Mouse (Mus musculus) stomach, postnatal 0 days (tissue): Measurements from ENCODE around the gene Acsf2. TPM values are rescaled to one million over a fixed set of nuclear protein-coding genes. Genes with fewer than 3 reads are reported as not detected.

Experiments
- ATAC-seq: fragments of 200-750 bp; cut with Nextera tagmentation; 2 replicates; pipeline ENCODE4 v1.8.0; 2017; ENCODE audit not compliant: low FRiP score, low TSS enrichment
- DNase-seq: peaks from one replicate; pipeline ENCODE4 v3.0.0-alpha.2; 2016; ENCODE audit warnings: low spot score
- H3K27ac ChIP-seq: fragments of 300-500 bp; sonication (generic); replicated peaks from 2 replicates; pipeline ENCODE4 v1.5.1; 2014; ENCODE audit warnings: mild to moderate bottlenecking, control low read depth
- H3K27me3 ChIP-seq: fragments of 300-500 bp; sonication (generic); 2 replicates; pipeline ENCODE4 v1.6.1; 2014; ENCODE audit warnings: low read length; ENCODE audit not compliant: control insufficient read depth, insufficient read depth
- H3K36me3 ChIP-seq: fragments of 300-500 bp; sonication (generic); 2 replicates; pipeline ENCODE4 v1.6.1; 2014; ENCODE audit warnings: low read length, mixed read lengths; ENCODE audit not compliant: control insufficient read depth, insufficient read depth
- H3K4me1 ChIP-seq: fragments of 300-500 bp; sonication (generic); replicated peaks from 2 replicates; pipeline ENCODE4 v1.6.1; 2014; ENCODE audit warnings: antibody characterized with exemption; ENCODE audit not compliant: control insufficient read depth, insufficient read depth
- H3K4me2 ChIP-seq: fragments of 300-500 bp; sonication (generic); replicated peaks from 2 replicates; pipeline ENCODE4 v1.6.1; 2014; ENCODE audit warnings: low read depth, mild to moderate bottlenecking, control low read depth, moderate library complexity
- H3K4me3 ChIP-seq: fragments of 300-500 bp; sonication (generic); 2 replicates; pipeline ENCODE4 v1.5.1; 2014; ENCODE audit warnings: low read depth, low read length, control low read depth
- H3K9ac ChIP-seq: fragments of 300-500 bp; sonication (generic); 2 replicates; pipeline ENCODE4 v1.6.1; 2014; ENCODE audit warnings: mild to moderate bottlenecking, low read length, control low read depth, mixed read lengths
- H3K9me3 ChIP-seq: fragments of 300-500 bp; sonication (generic); 2 replicates; pipeline ENCODE4 v1.6.1; 2016; ENCODE audit warnings: low read length; ENCODE audit not compliant: control insufficient read depth
- CTCF ChIP-seq: IDR thresholded peaks from 2 replicates; pipeline ENCODE4 v1.5.1; 2016; ENCODE audit warnings: antibody characterized with exemption, low read depth, mild to moderate bottlenecking, moderate library complexity
- EP300 ChIP-seq: optimal IDR thresholded peaks from 2 replicates; pipeline ENCODE3; 2016; ENCODE audit warnings: antibody characterized with exemption
- WGBS: fragments of 180-500 bp; shearing (Covaris S2); extraction: QIAGEN DNeasy Blood & Tissue Kit; methylation state at CpG from one replicate; pipeline ENCODE4 v1.1.7; 2014; 5-methylcytosine and 5-hydroxymethylcytosine counted together
- polyA plus RNA-seq: library from polyadenylated mRNA; unstranded; fragments of >200 nt; fragmentation: Nextera tagmentation; extraction: Ambion mirVana; gene quantifications from 2 replicates; pipeline ENCODE4 v1.2.1, GENCODE M21; 2015

The Acsf2 gene
- polyA plus RNA-seq, 1 experiment from 2014 or later: 2.5 TPM

- H3K4me1 ChIP-seq: peaks cover 5% of the 10 kb centered on the region
- DNase-seq (peak; percentile 54), ATAC-seq (no peak; the same call in 1 of the 2 replicates)
- no peaks in the 10 kb centered on the region for H3K36me3 ChIP-seq
- peak overlapping the region; percentile 70 for H3K9ac ChIP-seq
- 14% methylated on average over 24 of the region's 24 CpGs for WGBS
- H3K4me3 ChIP-seq: peak overlapping the region; percentile 55
- H3K4me2 ChIP-seq: peak overlapping the region; percentile 87
- no peak for TF ChIP-seq EP300
- TF ChIP-seq CTCF: no peak
- H3K9me3 ChIP-seq: no peaks in the 10 kb centered on the region
- no peaks in the 10 kb centered on the region for H3K27me3 ChIP-seq
- no peak overlapping the region for H3K27ac ChIP-seq
Measured at GRCm38 (mm10) chr11:94548041-94548784, 53.5 kb downstream of the Acsf2 start.

DNA sequence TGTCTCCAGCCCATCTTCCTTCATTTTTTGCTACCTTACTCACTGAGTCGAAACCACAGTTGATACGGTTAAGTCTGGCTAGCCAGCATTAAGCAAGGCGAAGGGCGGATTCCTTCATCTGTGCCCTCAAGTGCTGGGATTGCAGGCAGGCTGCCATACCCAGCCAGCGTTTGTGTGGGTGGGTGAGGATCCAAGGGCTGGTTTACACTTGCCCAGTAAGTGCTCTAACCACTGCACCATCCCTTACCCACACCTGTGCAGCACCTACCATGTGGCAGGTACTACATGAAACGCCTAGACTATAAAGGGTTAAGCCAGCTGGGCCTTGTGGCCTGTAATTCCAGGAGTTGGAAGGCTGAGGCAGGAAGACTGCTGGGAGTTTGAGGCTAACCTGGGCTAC is 54.4 kb downstream of the Acsf2 start:
- H3K4me3 ChIP-seq: no peak overlapping the region
- WGBS: 84% methylated on average over 6 of the region's 6 CpGs
- H3K9ac ChIP-seq: no peak overlapping the region
- H3K4me1 ChIP-seq: peaks cover 5% of the 10 kb centered on the region
- no peaks in the 10 kb centered on the region for H3K36me3 ChIP-seq
- H3K4me2 ChIP-seq: no peak overlapping the region
- DNase-seq (no peak), ATAC-seq (no peak)
- H3K9me3 ChIP-seq: no peaks in the 10 kb centered on the region
- H3K27me3 ChIP-seq: no peaks in the 10 kb centered on the region
- H3K27ac ChIP-seq: no peak overlapping the region
- no peak for TF ChIP-seq CTCF
- no peak for TF ChIP-seq EP300

- Histone ChIP-seq H3K27ac (no peak overlapping the region), H3K9me3 (no peaks in the 10 kb centered on the region), H3K4me3 (no peak overlapping the region), H3K9ac (no peak overlapping the region), H3K36me3 (no peaks in the 10 kb centered on the region), H3K27me3 (no peaks in the 10 kb centered on the region), H3K4me1 (peaks cover 5% of the 10 kb centered on the region), H3K4me2 (no peak overlapping the region)
- 81% methylated on average over 5 of the region's 5 CpGs for WGBS
- TF ChIP-seq EP300: no peak
- TF ChIP-seq CTCF: peak; percentile 4; the same call in 1 of the 2 replicates
- DNase-seq (no peak), ATAC-seq (no peak)
Measured at GRCm38 (mm10) chr11:94546381-94546780, 55.3 kb downstream of the Acsf2 start.

GRCm38 (mm10) chr11:94544422-94544821 is 57.2 kb downstream of the Acsf2 start:
- Histone ChIP-seq H3K9ac (no peak overlapping the region), H3K4me3 (no peak overlapping the region)

GRCm38 (mm10) chr11:94543932-94544331 is 57.7 kb downstream of the Acsf2 start:
- ATAC-seq (peak; percentile 80), DNase-seq (peak; percentile 95)
- TF ChIP-seq CTCF (peak; percentile 98), EP300 (no peak)
- Histone ChIP-seq H3K9ac (no peak overlapping the region), H3K27me3 (no peaks in the 10 kb centered on the region), H3K4me2 (peak overlapping the region; percentile 33), H3K27ac (peak overlapping the region; percentile 20; the same call in 1 of the 2 replicates), H3K36me3 (no peaks in the 10 kb centered on the region), H3K4me3 (no peak overlapping the region), H3K9me3 (no peaks in the 10 kb centered on the region), H3K4me1 (peaks cover 5% of the 10 kb centered on the region; the same call in 1 of the 2 replicates)
- 15% methylated on average over 9 of the region's 9 CpGs for WGBS

More at GRCm38 (mm10) chr11:94544422-94544821, 57.2 kb downstream of the Acsf2 start:
- DNase-seq: no peak
- TF ChIP-seq CTCF: no peak
- no peak for TF ChIP-seq EP300
- H3K4me1 ChIP-seq: peaks cover 5% of the 10 kb centered on the region
- H3K36me3 ChIP-seq: no peaks in the 10 kb centered on the region
- no peak for ATAC-seq
- H3K4me2 ChIP-seq: peak overlapping the region; percentile 27; the same call in 1 of the 2 replicates
- no peaks in the 10 kb centered on the region for H3K27me3 ChIP-seq
- no peak overlapping the region for H3K27ac ChIP-seq
- no peaks in the 10 kb centered on the region for H3K9me3 ChIP-seq
- 53% methylated on average over 18 of the region's 18 CpGs for WGBS

DNA sequence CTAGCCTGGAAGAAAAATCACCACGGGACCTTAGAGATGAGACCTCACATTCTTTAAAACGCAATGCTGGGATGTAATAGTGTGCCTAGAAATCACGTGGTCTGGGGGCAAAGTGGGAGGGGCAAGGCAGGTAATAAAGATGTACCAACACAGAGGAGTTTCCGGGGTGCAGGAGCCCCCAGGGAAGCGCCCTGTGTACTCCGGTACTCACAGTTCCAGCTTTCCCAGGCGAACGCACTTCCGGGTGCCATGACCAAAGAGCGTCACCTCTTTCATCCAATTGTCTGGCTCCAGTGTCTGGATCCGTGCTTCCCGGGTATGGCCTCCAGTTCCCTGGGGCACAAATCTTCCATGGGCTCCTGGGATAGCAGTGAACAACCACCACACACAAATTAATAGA is 58.3 kb downstream of the Acsf2 start:
- Histone ChIP-seq H3K27me3 (no peaks in the 10 kb centered on the region), H3K27ac (peak overlapping the region; percentile 20; the same call in 1 of the 2 replicates)
- TF ChIP-seq EP300 (no peak), CTCF (no peak)

More for the DNA sequence above, 58.3 kb downstream of the Acsf2 start:
- H3K4me2 ChIP-seq: peak overlapping the region; percentile 33; the same call in 1 of the 2 replicates
- no peak overlapping the region for H3K9ac ChIP-seq
- DNase-seq (no peak), ATAC-seq (no peak)
- H3K4me1 ChIP-seq: peaks cover 4% of the 10 kb centered on the region; the same call in 1 of the 2 replicates
- H3K4me3 ChIP-seq: no peak overlapping the region
- H3K36me3 ChIP-seq: no peaks in the 10 kb centered on the region
- H3K9me3 ChIP-seq: no peaks in the 10 kb centered on the region
- WGBS: 91% methylated on average over 12 of the region's 12 CpGs
